Mouse (Mus musculus): ENCODE results near the gene Aspg.

- TF ChIP-seq CTCF (IDR thresholded peaks at IDR 0.05; ENCODE audit: low read depth, low read length), result no peak
- peak; percentile 83 for TF ChIP-seq POLR2A (IDR thresholded peaks at IDR 0.05; ENCODE audit: extremely low read depth, insufficient read depth, low read length)
Observed at GRCm38 (mm10) chr12:112108696-112109445, 2.4 kb downstream of the Aspg start.

All from liver, adult 2 months (tissue).